Mouse (Mus musculus): ENCODE measurements around the gene Hsph1. TPM values are rescaled to one million over a fixed set of nuclear protein-coding genes. Genes with fewer than 3 reads are reported as not detected.
A peak's percentile ranks its signal among the peaks of the same experiment; 100 is the strongest.

Hsph1 gene
- polyA plus RNA-seq, 1 experiment from 2014 or later = 104 TPM

- WGBS = 89% methylated on average over 11 of the region's 11 CpGs
- no peak for ATAC-seq (ENCODE audit: low FRiP score, low TSS enrichment)
- H3K27ac ChIP-seq (replicated peaks; ENCODE audit: low read depth, low read length) = no peak overlapping the region
- H3K9ac ChIP-seq (replicated peaks; ENCODE audit: low read length) = no peak overlapping the region
- no peaks in the 10 kb centered on the region for H3K9me3 ChIP-seq (ENCODE audit: control insufficient read depth, low read length)
- no peak overlapping the region for H3K4me2 ChIP-seq (ENCODE audit: low read length)
- DNase-seq = no peak
- no peaks in the 10 kb centered on the region for H3K27me3 ChIP-seq (ENCODE audit: control insufficient read depth, insufficient read depth, low read length)
- no peaks in the 10 kb centered on the region for H3K36me3 ChIP-seq (ENCODE audit: control insufficient read depth, insufficient read depth, low read length)
- H3K4me3 ChIP-seq (replicated peaks; ENCODE audit: low read depth, low read length) = no peak overlapping the region
- H3K4me1 ChIP-seq (ENCODE audit: control insufficient read depth, insufficient read depth, low read length) = 0 out of 2 replicates have a peak, but pooled peaks cover 5% of the 10 kb centered on the region
Observed at GRCm38 (mm10) chr5:149587327-149587895, 48.8 kb downstream of the Hsph1 start.

GRCm38 (mm10) chr5:149585910-149586309, 50.3 kb downstream of the Hsph1 start:
- no peak overlapping the region for H3K9ac ChIP-seq (replicated peaks; ENCODE audit: low read length)
- ATAC-seq (ENCODE audit: low FRiP score, low TSS enrichment) = no peak
- H3K36me3 ChIP-seq (ENCODE audit: control insufficient read depth, insufficient read depth, low read length) = no peaks in the 10 kb centered on the region
- no peak for DNase-seq
- no peak overlapping the region for H3K27ac ChIP-seq (replicated peaks; ENCODE audit: low read depth, low read length)
- H3K27me3 ChIP-seq (ENCODE audit: control insufficient read depth, insufficient read depth, low read length) = no peaks in the 10 kb centered on the region
- H3K4me3 ChIP-seq (replicated peaks; ENCODE audit: low read depth, low read length) = no peak overlapping the region
- H3K4me2 ChIP-seq (ENCODE audit: low read length) = no peak overlapping the region
- H3K9me3 ChIP-seq (ENCODE audit: control insufficient read depth, low read length) = no peaks in the 10 kb centered on the region
- WGBS = 46% methylated on average over 10 of the region's 10 CpGs
- H3K4me1 ChIP-seq (ENCODE audit: control insufficient read depth, insufficient read depth, low read length) = 0 out of 2 replicates have a peak, but pooled peaks cover 5% of the 10 kb centered on the region

GRCm38 (mm10) chr5:149585231-149585630, 50.9 kb downstream of the Hsph1 start:
- no peak for ATAC-seq (ENCODE audit: low FRiP score, low TSS enrichment)
- 85% methylated on average over 1 of the region's 1 CpGs for WGBS
- H3K9ac ChIP-seq (replicated peaks; ENCODE audit: low read length) = no peak overlapping the region
- DNase-seq = no peak
- no peaks in the 10 kb centered on the region for H3K36me3 ChIP-seq (ENCODE audit: control insufficient read depth, insufficient read depth, low read length)
- no peak overlapping the region for H3K27ac ChIP-seq (replicated peaks; ENCODE audit: low read depth, low read length)
- no peak overlapping the region for H3K4me3 ChIP-seq (replicated peaks; ENCODE audit: low read depth, low read length)
- no peaks in the 10 kb centered on the region for H3K9me3 ChIP-seq (ENCODE audit: control insufficient read depth, low read length)
- H3K4me1 ChIP-seq (ENCODE audit: control insufficient read depth, insufficient read depth, low read length) = 0 out of 2 replicates have a peak, but pooled peaks cover 5% of the 10 kb centered on the region
- no peaks in the 10 kb centered on the region for H3K27me3 ChIP-seq (ENCODE audit: control insufficient read depth, insufficient read depth, low read length)
- no peak overlapping the region for H3K4me2 ChIP-seq (ENCODE audit: low read length)

- Histone ChIP-seq H3K4me2 (ENCODE audit: low read length) (no peak overlapping the region), H3K27me3 (ENCODE audit: control insufficient read depth, insufficient read depth, low read length) (no peaks in the 10 kb centered on the region), H3K4me3 (replicated peaks; ENCODE audit: low read depth, low read length) (no peak overlapping the region), H3K27ac (replicated peaks; ENCODE audit: low read depth, low read length) (peak overlapping the region; percentile 60; the same call in 1 of the 2 replicates), H3K9me3 (ENCODE audit: control insufficient read depth, low read length) (no peaks in the 10 kb centered on the region), H3K9ac (replicated peaks; ENCODE audit: low read length) (no peak overlapping the region), H3K36me3 (ENCODE audit: control insufficient read depth, insufficient read depth, low read length) (no peaks in the 10 kb centered on the region), H3K4me1 (ENCODE audit: control insufficient read depth, insufficient read depth, low read length) (0 out of 2 replicates have a peak, but pooled peaks cover 5% of the 10 kb centered on the region)
- WGBS = 60% methylated on average over 8 of the region's 8 CpGs
- no peak for ATAC-seq (ENCODE audit: low FRiP score, low TSS enrichment)
- peak; percentile 51 for DNase-seq
Observed at GRCm38 (mm10) chr5:149584154-149584655, 52.0 kb downstream of the Hsph1 start.

GRCm38 (mm10) chr5:149583507-149583906, 52.7 kb downstream of the Hsph1 start:
- 31% methylated on average over 8 of the region's 8 CpGs for WGBS
- Histone ChIP-seq H3K9ac (replicated peaks; ENCODE audit: low read length) (no peak overlapping the region), H3K4me1 (ENCODE audit: control insufficient read depth, insufficient read depth, low read length) (0 out of 2 replicates have a peak, but pooled peaks cover 2% of the 10 kb centered on the region), H3K27me3 (ENCODE audit: control insufficient read depth, insufficient read depth, low read length) (no peaks in the 10 kb centered on the region), H3K27ac (replicated peaks; ENCODE audit: low read depth, low read length) (no peak overlapping the region), H3K4me2 (ENCODE audit: low read length) (no peak overlapping the region), H3K4me3 (replicated peaks; ENCODE audit: low read depth, low read length) (no peak overlapping the region), H3K36me3 (ENCODE audit: control insufficient read depth, insufficient read depth, low read length) (no peaks in the 10 kb centered on the region), H3K9me3 (ENCODE audit: control insufficient read depth, low read length) (no peaks in the 10 kb centered on the region)
- DNase-seq (no peak), ATAC-seq (ENCODE audit: low FRiP score, low TSS enrichment) (no peak)

GRCm38 (mm10) chr5:149582642-149583262, 53.4 kb downstream of the Hsph1 start:
- no peaks in the 10 kb centered on the region for H3K9me3 ChIP-seq (ENCODE audit: control insufficient read depth, low read length)
- no peak for ATAC-seq (ENCODE audit: low FRiP score, low TSS enrichment)
- WGBS = 55% methylated on average over 5 of the region's 5 CpGs
- H3K9ac ChIP-seq (replicated peaks; ENCODE audit: low read length) = no peak overlapping the region
- H3K4me1 ChIP-seq (ENCODE audit: control insufficient read depth, insufficient read depth, low read length) = 0 out of 2 replicates have a peak, but pooled peaks cover 2% of the 10 kb centered on the region
- no peaks in the 10 kb centered on the region for H3K36me3 ChIP-seq (ENCODE audit: control insufficient read depth, insufficient read depth, low read length)
- no peak overlapping the region for H3K4me3 ChIP-seq (replicated peaks; ENCODE audit: low read depth, low read length)
- H3K27me3 ChIP-seq (ENCODE audit: control insufficient read depth, insufficient read depth, low read length) = no peaks in the 10 kb centered on the region
- no peak overlapping the region for H3K27ac ChIP-seq (replicated peaks; ENCODE audit: low read depth, low read length)
- H3K4me2 ChIP-seq (ENCODE audit: low read length) = no peak overlapping the region
- no peak for DNase-seq

GRCm38 (mm10) chr5:149577449-149577848, 58.7 kb downstream of the Hsph1 start:
- Histone ChIP-seq H3K36me3 (ENCODE audit: control insufficient read depth, insufficient read depth, low read length) (no peaks in the 10 kb centered on the region), H3K9ac (replicated peaks; ENCODE audit: low read length) (no peak overlapping the region), H3K27ac (replicated peaks; ENCODE audit: low read depth, low read length) (peak overlapping the region; percentile 60), H3K27me3 (ENCODE audit: control insufficient read depth, insufficient read depth, low read length) (no peaks in the 10 kb centered on the region), H3K4me3 (replicated peaks; ENCODE audit: low read depth, low read length) (no peak overlapping the region), H3K4me1 (ENCODE audit: control insufficient read depth, insufficient read depth, low read length) (peaks cover 6% of the 10 kb centered on the region), H3K4me2 (ENCODE audit: low read length) (no peak overlapping the region), H3K9me3 (ENCODE audit: control insufficient read depth, low read length) (no peaks in the 10 kb centered on the region)
- DNase-seq (peak; percentile 27), ATAC-seq (ENCODE audit: low FRiP score, low TSS enrichment) (no peak)
- WGBS = 19% methylated on average over 10 of the region's 10 CpGs

- no peaks in the 10 kb centered on the region for H3K27me3 ChIP-seq (ENCODE audit: control insufficient read depth, insufficient read depth, low read length)
- no peak overlapping the region for H3K4me3 ChIP-seq (replicated peaks; ENCODE audit: low read depth, low read length)
- WGBS = 44% methylated on average over 10 of the region's 10 CpGs
- ATAC-seq (ENCODE audit: low FRiP score, low TSS enrichment) = no peak
- no peak overlapping the region for H3K4me2 ChIP-seq (ENCODE audit: low read length)
- no peak overlapping the region for H3K9ac ChIP-seq (replicated peaks; ENCODE audit: low read length)
- DNase-seq = peak; percentile 37
- H3K4me1 ChIP-seq (ENCODE audit: control insufficient read depth, insufficient read depth, low read length) = peaks cover 6% of the 10 kb centered on the region
- H3K36me3 ChIP-seq (ENCODE audit: control insufficient read depth, insufficient read depth, low read length) = no peaks in the 10 kb centered on the region
- H3K27ac ChIP-seq (replicated peaks; ENCODE audit: low read depth, low read length) = peak overlapping the region; percentile 60
- no peaks in the 10 kb centered on the region for H3K9me3 ChIP-seq (ENCODE audit: control insufficient read depth, low read length)
Observed at GRCm38 (mm10) chr5:149576977-149577376, 59.2 kb downstream of the Hsph1 start.

- no peak overlapping the region for H3K4me3 ChIP-seq (replicated peaks; ENCODE audit: low read depth, low read length)
- DNase-seq = no peak
Observed at GRCm38 (mm10) chr5:149568993-149569392, 67.2 kb downstream of the Hsph1 start.

More at GRCm38 (mm10) chr5:149568993-149569392, 67.2 kb downstream of the Hsph1 start:
- H3K36me3 ChIP-seq (ENCODE audit: control insufficient read depth, insufficient read depth, low read length) = no peaks in the 10 kb centered on the region
- no peak overlapping the region for H3K4me2 ChIP-seq (ENCODE audit: low read length)
- H3K4me1 ChIP-seq (ENCODE audit: control insufficient read depth, insufficient read depth, low read length) = peaks cover 10% of the 10 kb centered on the region
- H3K9ac ChIP-seq (replicated peaks; ENCODE audit: low read length) = no peak overlapping the region
- no peak for ATAC-seq (ENCODE audit: low FRiP score, low TSS enrichment)
- 85% methylated on average over 13 of the region's 13 CpGs for WGBS
- no peaks in the 10 kb centered on the region for H3K27me3 ChIP-seq (ENCODE audit: control insufficient read depth, insufficient read depth, low read length)
- no peak overlapping the region for H3K27ac ChIP-seq (replicated peaks; ENCODE audit: low read depth, low read length)
- H3K9me3 ChIP-seq (ENCODE audit: control insufficient read depth, low read length) = no peaks in the 10 kb centered on the region

Measured in midbrain, embryonic 14.5 days (tissue).